Mouse (Mus musculus): ENCODE results near the gene Gm11111.

DNA sequence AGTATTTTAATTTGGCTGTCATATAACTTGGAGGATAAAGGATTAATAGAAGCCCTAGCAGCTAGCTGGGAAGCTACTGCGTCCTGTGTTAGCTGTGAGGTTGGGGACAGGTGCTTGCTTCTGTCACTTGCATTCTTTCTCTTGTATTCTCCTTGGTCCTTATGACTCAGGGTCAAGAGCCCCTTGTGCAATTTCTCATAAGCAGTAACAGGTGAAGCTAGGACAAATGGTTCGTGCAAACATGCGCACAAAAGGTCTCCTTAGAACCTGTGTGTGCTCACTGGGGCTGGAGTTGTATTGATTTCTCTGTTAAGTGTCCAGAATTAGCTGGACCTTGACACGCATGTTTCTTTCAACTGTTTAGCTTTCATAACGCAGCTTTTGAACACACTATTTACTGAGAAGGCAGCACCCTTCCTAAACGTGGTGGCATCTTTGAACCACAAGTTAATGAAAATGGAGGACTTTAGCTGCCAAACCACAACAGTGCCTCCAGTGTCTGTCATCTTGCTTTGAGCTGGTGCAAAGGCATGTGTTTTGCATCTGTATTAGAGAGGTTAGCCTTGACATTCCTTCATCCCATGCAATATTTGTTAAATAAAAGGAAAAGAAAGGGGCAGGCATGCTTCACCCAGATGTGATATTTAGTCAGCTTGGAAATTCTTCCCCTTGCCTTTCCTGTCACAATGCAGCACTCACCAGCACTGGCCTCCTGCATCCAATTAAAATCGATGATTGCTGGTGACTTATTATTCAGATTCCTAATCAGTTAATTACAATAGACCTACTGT is 511 bp downstream of the Gm11111 start:
- TF ChIP-seq POLR2A (IDR thresholded peaks at IDR 0.05; ENCODE audit: borderline replicate concordance, insufficient read depth, low read length) = no peak
- TF ChIP-seq CTCF (IDR thresholded peaks at IDR 0.05; ENCODE audit: borderline replicate concordance, insufficient read depth, low read depth, low read length) = no peak

Data from cerebellum, adult 2 months (tissue).